Mouse (Mus musculus): Measurements from ENCODE around the gene Anpep.

- TF ChIP-seq CTCF (IDR thresholded peaks at IDR 0.05; ENCODE audit: low read depth) = no peak
- no peak for TF ChIP-seq EP300 (IDR thresholded peaks at IDR 0.05; ENCODE audit: low read depth)
Measured at GRCm38 (mm10) chr7:79888603-79889002, 27.7 kb upstream of the Anpep start.

Data from liver, postnatal 0 days (tissue).